Mouse (Mus musculus): ENCODE data around the gene Elfn2.

DNA sequence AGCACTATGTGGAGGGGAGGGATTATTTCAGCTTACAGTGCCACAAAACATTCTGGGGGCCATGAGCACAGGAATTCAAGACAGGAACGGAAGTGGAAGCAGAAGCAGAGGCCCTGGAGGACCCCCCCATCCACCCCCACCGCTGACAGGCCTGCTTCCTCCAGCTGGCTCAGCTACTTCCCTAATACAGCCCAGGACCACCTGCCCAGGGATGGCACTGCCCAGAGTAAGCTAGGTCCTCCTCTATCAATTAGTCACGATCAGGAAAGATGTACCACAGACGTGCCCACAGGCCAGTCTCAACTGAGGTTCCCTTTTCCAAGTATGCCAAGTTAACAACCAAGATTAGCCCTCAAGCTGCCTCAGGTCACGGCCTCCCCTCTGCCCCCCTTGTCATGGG is 35.6 kb upstream of the Elfn2 start:
- TF ChIP-seq POLR2A (IDR thresholded peaks at IDR 0.05; ENCODE audit: control insufficient read depth, extremely low read depth, insufficient read depth, low read length, poor library complexity) (no peak), CTCF (IDR thresholded peaks at IDR 0.05; ENCODE audit: borderline replicate concordance, control insufficient read depth, extremely low read depth, insufficient read depth, low read length, poor library complexity) (no peak)

Measured in thymus, adult 2 months (tissue).